Comparison of ENCODE assay signal across 9 mouse cellular contexts in the genomic region with DNA sequence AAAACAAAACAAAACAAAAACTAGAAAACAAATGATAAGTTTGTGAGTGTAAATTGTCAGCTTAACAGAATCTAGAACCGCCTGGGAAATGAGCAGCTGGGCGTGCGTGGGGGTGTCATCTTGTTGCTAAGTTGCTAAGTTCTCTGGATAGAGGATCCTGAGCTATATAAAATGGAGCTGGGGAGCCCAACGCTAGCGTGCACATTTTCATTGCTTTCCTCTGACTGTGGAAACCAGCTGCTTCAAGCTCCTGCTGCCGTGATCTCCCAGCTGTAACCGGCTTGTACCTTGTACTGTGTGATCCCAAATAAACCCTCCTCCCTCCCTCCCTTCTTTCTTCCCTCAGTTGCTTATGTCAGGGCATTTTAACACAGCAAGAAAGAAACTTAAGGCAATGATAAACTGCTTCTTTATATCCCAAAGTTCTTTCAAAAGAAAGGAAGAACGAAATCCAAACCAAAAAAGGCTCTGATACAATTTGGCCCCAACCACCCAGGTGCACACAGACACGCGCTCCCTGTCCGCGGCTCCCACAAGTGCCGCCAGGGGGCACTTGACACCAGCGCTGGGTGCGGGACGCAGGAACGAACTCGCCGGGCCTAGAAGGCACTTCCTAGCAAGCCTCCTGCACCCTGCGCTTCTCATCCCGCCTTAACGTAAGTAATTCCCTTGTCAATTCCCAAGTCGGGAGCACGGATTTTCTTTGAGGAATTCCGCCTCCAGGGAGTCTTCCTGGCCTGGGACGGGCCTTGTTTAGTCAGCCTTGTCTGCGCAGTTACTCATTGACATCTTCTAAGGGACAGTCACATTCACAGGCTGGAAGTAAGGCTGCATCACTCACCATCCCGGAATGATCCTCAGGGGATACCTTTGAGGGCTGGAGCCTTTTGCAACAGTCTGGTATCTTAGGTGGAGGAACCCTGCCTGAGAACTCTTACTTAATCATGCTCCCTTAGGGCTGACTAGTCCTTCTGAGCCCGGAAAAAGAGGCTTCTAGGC. TPM values are rescaled to one million over a fixed set of nuclear protein-coding genes. Genes with fewer than 3 reads are reported as not detected.
DNase-seq lines count a peak whose midpoint lies in the region; ATAC-seq and TF ChIP-seq lines count a peak whose summit lies in the region.
"Had no signal": no experiment of that assay in that cellular context is flagged by ENCODE, and none has a peak within 500 bp of the region (broad histone marks: within the 10 kb centered on the region; RNA-seq: fewer than 3 reads in every experiment).

No protein-coding gene starts in this region.

- H3K4me3 ChIP-seq in heart, embryonic 13.5 days, result no peak overlapping the region
- no peak overlapping the region for H3K4me3 ChIP-seq in liver, postnatal 0 days (ENCODE audit: low read depth, low read length)
- H3K4me3 ChIP-seq: erythroblast, embryonic 14.5 days had no signal

- H3K27ac ChIP-seq in heart, embryonic 13.5 days (replicated peaks), result no peak overlapping the region
- no peak overlapping the region for H3K27ac ChIP-seq in liver, postnatal 0 days (ENCODE audit: low read depth)

- TF ChIP-seq CTCF in liver, postnatal 0 days (IDR thresholded peaks at IDR 0.05; ENCODE audit: low read depth), result peak; percentile 92

- no peak for ATAC-seq in heart, embryonic 13.5 days (ENCODE audit: extremely low read depth, insufficient number of reproducible peaks, low FRiP score, low TSS enrichment)
- ATAC-seq in liver, postnatal 0 days, result peak; percentile 51

- WGBS in heart, embryonic 13.5 days, result 17% methylated on average over 29 of the region's 29 CpGs
- 17% methylated on average over 29 of the region's 29 CpGs for WGBS in liver, postnatal 0 days (ENCODE audit: insufficient replicate concordance)

- H3K9me3 ChIP-seq in heart, embryonic 13.5 days, result no peaks in the 10 kb centered on the region
- no peaks in the 10 kb centered on the region for H3K9me3 ChIP-seq in liver, postnatal 0 days (ENCODE audit: low read length)

- no peak for TF ChIP-seq EP300 in liver, postnatal 0 days (IDR thresholded peaks at IDR 0.05; ENCODE audit: low read depth)

- H3K4me2 ChIP-seq in heart, embryonic 13.5 days, result peak overlapping the region; percentile 29; the same call in 1 of the 2 replicates
- H3K4me2 ChIP-seq in liver, postnatal 0 days (ENCODE audit: low read depth, low read length), result no peak overlapping the region

- peak overlapping the region; percentile 50; the same call in 1 of the 2 replicates for H3K9ac ChIP-seq in heart, embryonic 13.5 days
- H3K9ac ChIP-seq in liver, postnatal 0 days (replicated peaks), result no peak overlapping the region

- peak; percentile 87 to 89 for DNase-seq in B cell, adult 2 months
- peak; percentile 79 to 85 for DNase-seq in adrenal gland, adult 18-20 months (ENCODE audit: low spot score in 2 of 2)
- DNase-seq in embryo, embryonic 10.5 days (ENCODE audit: low spot score), result peak; percentile 89
- DNase-seq in kidney, postnatal 25 days, result peak; percentile 84 to 87
- peak; percentile 84 for DNase-seq in liver, postnatal 0 days
- DNase-seq in ovary, postnatal 36 days (ENCODE audit: low spot score), result peak; percentile 84
- DNase-seq in thymus, postnatal 0 days (ENCODE audit: low spot score), result peak; percentile 77

- H3K27me3 ChIP-seq in heart, embryonic 13.5 days (replicated peaks), result peaks cover 37% of the 10 kb centered on the region
- no peaks in the 10 kb centered on the region for H3K27me3 ChIP-seq in liver, postnatal 0 days (ENCODE audit: insufficient read depth, low read length)

- no peaks in the 10 kb centered on the region for H3K36me3 ChIP-seq in heart, embryonic 13.5 days
- H3K36me3 ChIP-seq in liver, postnatal 0 days (replicated peaks; ENCODE audit: insufficient read depth, low read length), result no peaks in the 10 kb centered on the region

- H3K4me1 ChIP-seq in heart, embryonic 13.5 days, result peaks cover 6% of the 10 kb centered on the region
- no peaks in the 10 kb centered on the region for H3K4me1 ChIP-seq in liver, postnatal 0 days (ENCODE audit: insufficient read depth)

RNA-seq across cellular contexts. Expression of gene 5031439G07Rik, which starts 12.9 kb away (rescaled TPM):
- 10 to 100 TPM; 38.8 to 53.7 TPM for total RNA-seq in adrenal gland, adult 18-20 months (2021)
- polyA plus RNA-seq in heart, embryonic 13.5 days (2015; fragmentation: Nextera tagmentation; extraction: Ambion mirVana), result 3.0 and 3.5 TPM in 2 replicates
- polyA plus RNA-seq in liver, postnatal 0 days (2015; fragmentation: Nextera tagmentation; extraction: Ambion mirVana), result 4.0 and 5.0 TPM in 2 replicates
- polyA plus RNA-seq in thymus, postnatal 0 days (2015; fragmentation: Nextera tagmentation; extraction: Ambion mirVana), result 4.1 and 6.2 TPM in 2 replicates

RNA-seq across cellular contexts. Expression of gene Upk3a, which starts 15.7 kb away (rescaled TPM):
- total RNA-seq in adrenal gland, adult 18-20 months (2021), result not detected
- polyA plus RNA-seq in heart, embryonic 13.5 days (2015; fragmentation: Nextera tagmentation; extraction: Ambion mirVana), result 0.13 TPM in 1 of 2 replicates, not detected in the other
- not detected in 2 replicates for polyA plus RNA-seq in liver, postnatal 0 days (2015; fragmentation: Nextera tagmentation; extraction: Ambion mirVana)
- polyA plus RNA-seq in thymus, postnatal 0 days (2015; fragmentation: Nextera tagmentation; extraction: Ambion mirVana), result 2.2 and 3.6 TPM in 2 replicates
- polyA plus RNA-seq: erythroblast, embryonic 14.5 days had no signal

RNA-seq across cellular contexts. Expression of gene Fam118a, which starts 27.5 kb away (rescaled TPM):
- total RNA-seq in adrenal gland, adult 18-20 months (2021), result 1 to 10 TPM; 8.2 to 9.8 TPM
- polyA plus RNA-seq in heart, embryonic 13.5 days (2015; fragmentation: Nextera tagmentation; extraction: Ambion mirVana), result 15.6 and 17.0 TPM in 2 replicates
- polyA plus RNA-seq in liver, postnatal 0 days (2015; fragmentation: Nextera tagmentation; extraction: Ambion mirVana), result 2.9 and 4.2 TPM in 2 replicates
- 17.6 and 17.9 TPM in 2 replicates for polyA plus RNA-seq in thymus, postnatal 0 days (2015; fragmentation: Nextera tagmentation; extraction: Ambion mirVana)
